Mouse (Mus musculus) myocyte (in vitro differentiated cells): ENCODE results near the gene Mrps26. TPM values are rescaled to one million over a fixed set of nuclear protein-coding genes. Genes with fewer than 3 reads are reported as not detected.

Source experiments
- H3K27me3 ChIP-seq: one replicate; pipeline ENCODE4 v1.6.1; 2011; ENCODE audit not compliant: control insufficient read depth, insufficient read depth, insufficient read length
- H3K36me3 ChIP-seq: one replicate; pipeline ENCODE4 v1.6.1; 2011; ENCODE audit not compliant: control insufficient read depth, insufficient read depth
- H3K4me2 ChIP-seq: one replicate; pipeline ENCODE4 v1.6.1; 2011; ENCODE audit warnings: low read depth, control low read depth
- H3K4me3 ChIP-seq: one replicate; pipeline ENCODE4 v1.5.1; 2011; ENCODE audit warnings: mild to moderate bottlenecking, control low read depth, moderate library complexity
- H3K79me2 ChIP-seq: one replicate; pipeline ENCODE4 v1.6.1; 2011; ENCODE audit not compliant: control insufficient read depth, insufficient read depth
- H3ac ChIP-seq: one replicate; pipeline ENCODE4 v1.6.1; 2011; ENCODE audit not compliant: control insufficient read depth, insufficient read length
- CEBPB ChIP-seq: IDR thresholded peaks from 2 replicates; pipeline ENCODE4 v1.6.1; 2011; ENCODE audit warnings: mild to moderate bottlenecking, moderate library complexity; ENCODE audit not compliant: poor library complexity, insufficient read depth, severe bottlenecking
- E2F4 ChIP-seq: IDR thresholded peaks from one replicate; pipeline ENCODE4 v1.6.1; 2011; ENCODE audit warnings: mild to moderate bottlenecking, control low read depth, moderate library complexity; ENCODE audit not compliant: insufficient read depth
- MAX ChIP-seq: IDR thresholded peaks from one replicate; pipeline ENCODE4 v1.6.1; 2011; ENCODE audit warnings: low read depth, mild to moderate bottlenecking, control low read depth
- MYOD1 ChIP-seq, 3 experiments: IDR thresholded peaks; one replicate each; pipeline ENCODE4 v1.6.1; 2011; ENCODE audit warnings: control low read depth in 2 of 3, low read depth in 2 of 3, mild to moderate bottlenecking in 2 of 3, moderate library complexity in 1 of 3; ENCODE audit not compliant: insufficient read length in 2 of 3, control insufficient read depth in 1 of 3
- MYOG ChIP-seq, 3 experiments: IDR thresholded peaks; one replicate each; pipeline ENCODE4 v1.6.1; 2011; ENCODE audit warnings: control low read depth in 2 of 3, low read depth in 2 of 3, mild to moderate bottlenecking in 2 of 3; ENCODE audit not compliant: insufficient read length in 2 of 3, control insufficient read depth in 1 of 3, insufficient read depth in 1 of 3
- POLR2A ChIP-seq: IDR thresholded peaks from one replicate; pipeline ENCODE4 v1.6.1; 2011; ENCODE audit warnings: low read depth, mild to moderate bottlenecking, control low read depth, moderate library complexity; ENCODE audit not compliant: insufficient read length
- POLR2AphosphoS2 ChIP-seq: IDR thresholded peaks from one replicate; pipeline ENCODE4 v1.6.1; 2011; ENCODE audit warnings: low read depth, control low read depth; ENCODE audit not compliant: insufficient read length
- REST ChIP-seq: IDR thresholded peaks from one replicate; pipeline ENCODE4 v1.6.1; 2011; ENCODE audit warnings: mild to moderate bottlenecking, control low read depth, moderate library complexity; ENCODE audit not compliant: insufficient read depth, insufficient read length
- SRF ChIP-seq: IDR thresholded peaks from one replicate; pipeline ENCODE4 v1.6.1; 2011; ENCODE audit warnings: low read depth; ENCODE audit not compliant: control insufficient read depth, insufficient read length
- TCF12 ChIP-seq: IDR thresholded peaks from one replicate; pipeline ENCODE4 v1.6.1; 2011; ENCODE audit warnings: mild to moderate bottlenecking, control low read depth; ENCODE audit not compliant: poor library complexity, insufficient read depth, severe bottlenecking
- TCF3 ChIP-seq: IDR thresholded peaks from one replicate; pipeline ENCODE4 v1.6.1; 2011; ENCODE audit warnings: low read depth, control low read depth; ENCODE audit not compliant: insufficient read length
- USF1 ChIP-seq: IDR thresholded peaks from one replicate; pipeline ENCODE4 v1.6.1; 2011; ENCODE audit warnings: low read depth, mild to moderate bottlenecking, control low read depth, moderate library complexity
- polyA plus RNA-seq: library from polyadenylated mRNA; unstranded; fragments of >200 nt; fragmentation: generic; extraction: Trizol; gene quantifications from one replicate; pipeline ENCODE4 v1.2.1, GENCODE M21; 2012; ENCODE audit warnings: missing spikeins

The Mrps26 gene
- polyA plus RNA-seq, 1 experiment = 86.9 TPM

- Histone ChIP-seq H3K4me2 (no peak overlapping the region), H3K4me3 (no peak overlapping the region), H3ac (no peak overlapping the region), H3K27me3 (no peaks in the 10 kb centered on the region), H3K79me2 (no peaks in the 10 kb centered on the region), H3K36me3 (peaks cover 34% of the 10 kb centered on the region)
- TF ChIP-seq TCF3 (no peak), USF1 (no peak), POLR2AphosphoS2 (no peak), TCF12 (no peak), MAX (no peak), CEBPB (no peak), REST (no peak), E2F4 (no peak), MYOD1 (IDR thresholded peaks at IDR 0.05; ENCODE audit: control insufficient read depth in 1 of 3, insufficient read length in 2 of 3, low read depth in 2 of 3) (no peak), POLR2A (no peak), MYOG (IDR thresholded peaks at IDR 0.05; ENCODE audit: control insufficient read depth in 1 of 3, insufficient read depth in 1 of 3, insufficient read length in 2 of 3, low read depth in 2 of 3) (no peak), SRF (no peak)
Measured at GRCm38 (mm10) chr2:130598399-130598798, 34.9 kb downstream of the Mrps26 start.

DNA sequence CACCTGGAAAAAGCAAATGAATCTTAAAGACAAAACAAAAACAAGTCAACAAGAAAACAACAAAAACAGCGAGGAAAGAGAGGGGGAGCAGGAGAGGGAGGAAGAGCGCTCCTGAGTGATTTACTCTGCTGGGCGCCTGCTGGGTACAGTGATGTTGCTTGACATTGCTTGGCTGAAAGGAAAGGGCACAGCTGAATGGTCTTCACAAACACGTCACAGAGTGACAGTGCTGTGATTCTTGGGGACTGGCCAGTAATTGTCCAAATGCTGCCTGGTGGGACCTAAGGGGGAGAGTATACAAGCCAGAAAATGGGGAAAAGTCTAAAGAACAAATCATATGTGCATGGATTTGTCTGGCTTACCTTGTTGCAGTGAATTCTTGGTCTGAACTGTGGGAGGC, 38.7 kb downstream of the Mrps26 start:
- H3K36me3 ChIP-seq = peaks cover 31% of the 10 kb centered on the region
- no peaks in the 10 kb centered on the region for H3K79me2 ChIP-seq

GRCm38 (mm10) chr2:130613091-130613490, 49.5 kb downstream of the Mrps26 start:
- TF ChIP-seq E2F4 = no peak
- no peak for TF ChIP-seq USF1
- TF ChIP-seq TCF3 = no peak
- TF ChIP-seq CEBPB = no peak
- TF ChIP-seq TCF12 = no peak
- no peak for TF ChIP-seq SRF
- TF ChIP-seq POLR2A = no peak
- H3K79me2 ChIP-seq = no peaks in the 10 kb centered on the region
- no peak overlapping the region for H3ac ChIP-seq
- H3K4me3 ChIP-seq = no peak overlapping the region
- H3K36me3 ChIP-seq = peaks cover 31% of the 10 kb centered on the region
- no peaks in the 10 kb centered on the region for H3K27me3 ChIP-seq
- no peak overlapping the region for H3K4me2 ChIP-seq

More for the DNA sequence above, 38.7 kb downstream of the Mrps26 start:
- Histone ChIP-seq H3K27me3 (no peaks in the 10 kb centered on the region), H3ac (no peak overlapping the region), H3K4me3 (no peak overlapping the region), H3K4me2 (no peak overlapping the region)
- TF ChIP-seq MYOG (IDR thresholded peaks at IDR 0.05; ENCODE audit: control insufficient read depth in 1 of 3, insufficient read depth in 1 of 3, insufficient read length in 2 of 3, low read depth in 2 of 3) (no peak), REST (no peak), POLR2AphosphoS2 (no peak), MAX (no peak), MYOD1 (IDR thresholded peaks at IDR 0.05; ENCODE audit: control insufficient read depth in 1 of 3, insufficient read length in 2 of 3, low read depth in 2 of 3) (no peak), TCF12 (no peak), TCF3 (no peak), POLR2A (no peak), USF1 (no peak), CEBPB (no peak), SRF (no peak), E2F4 (no peak)

Other genes starting within 250 kb of the Mrps26 start
- gene Cpxm1, start 166.2 kb upstream of the Mrps26 start, polyA plus RNA-seq = 0.34 TPM
- 0.04 TPM for gene Gm28372, start 158.5 kb upstream of the Mrps26 start, polyA plus RNA-seq
- gene 1700020A23Rik, start 158.5 kb upstream of the Mrps26 start, polyA plus RNA-seq = not detected
- gene Tmem239, start 157.3 kb upstream of the Mrps26 start, polyA plus RNA-seq = not detected
- gene Vps16, start 139.4 kb upstream of the Mrps26 start, polyA plus RNA-seq = 43.6 TPM
- 10.9 TPM for gene Pced1a, start 139.0 kb upstream of the Mrps26 start, polyA plus RNA-seq
- gene Ptpra, start 113.5 kb upstream of the Mrps26 start, polyA plus RNA-seq = 57.9 TPM
- gene Oxt, start 12.4 kb downstream of the Mrps26 start, polyA plus RNA-seq = not detected
- not detected for gene Avp, start 18.8 kb downstream of the Mrps26 start, polyA plus RNA-seq
- gene Fastkd5, start 66.3 kb downstream of the Mrps26 start, polyA plus RNA-seq = 5.9 TPM
- gene Ubox5, start 66.3 kb downstream of the Mrps26 start, polyA plus RNA-seq = 5.4 TPM
- 13.3 TPM for gene Lzts3, start 79.1 kb downstream of the Mrps26 start, polyA plus RNA-seq
- gene Ddrgk1, start 100.9 kb downstream of the Mrps26 start, polyA plus RNA-seq = 137 TPM
- gene Itpa, start 103.9 kb downstream of the Mrps26 start, polyA plus RNA-seq = 54.4 TPM
- 1.4 TPM for gene Slc4a11, start 133.8 kb downstream of the Mrps26 start, polyA plus RNA-seq